ENCODE assay signal across 10 mouse cellular contexts in genomic region chr5:36575227-36575626, GRCm38 (mm10). TPM values are rescaled to one million over a fixed set of nuclear protein-coding genes. Genes with fewer than 3 reads are reported as not detected.
A peak's percentile ranks its signal among the peaks of the same experiment; 100 is the strongest.
DNase-seq lines count a peak whose midpoint lies in the region; ATAC-seq and TF ChIP-seq lines count a peak whose summit lies in the region.
"Had no signal": no experiment of that assay in that cellular context is flagged by ENCODE, and none has a peak within 500 bp of the region (broad histone marks: within the 10 kb centered on the region; RNA-seq: fewer than 3 reads in every experiment).

No protein-coding gene starts in this region.

- H3K27ac ChIP-seq in liver, adult 2 months (replicated peaks; ENCODE audit: insufficient read depth, low read depth, low read length) = peak overlapping the region; percentile 59
- H3K27ac ChIP-seq in brown adipose tissue, adult 24 weeks (replicated peaks; ENCODE audit: low read depth, low read length) = peak overlapping the region; percentile 62; the same call in 1 of the 2 replicates
- peak overlapping the region; percentile 92 for H3K27ac ChIP-seq in kidney, adult 2 months (ENCODE audit: insufficient read depth, low read depth, low read length)
- peak overlapping the region; percentile 100 for H3K27ac ChIP-seq in small intestine, adult 2 months (ENCODE audit: insufficient read depth, low read depth, low read length)
- no peak overlapping the region for H3K27ac ChIP-seq in forebrain, postnatal 0 days (ENCODE audit: low read depth, low read length)
- H3K27ac ChIP-seq: midbrain, embryonic 12.5 days had no signal

- H3K9me3 ChIP-seq in forebrain, postnatal 0 days (ENCODE audit: low read length) = no peaks in the 10 kb centered on the region
- H3K9me3 ChIP-seq: midbrain, embryonic 12.5 days had no signal

- peaks cover 34% of the 10 kb centered on the region; the same call in 1 of the 2 replicates for H3K79me2 ChIP-seq in liver, adult 2 months (ENCODE audit: control insufficient read depth, insufficient read depth, low read length)

- no peak for TF ChIP-seq POLR2A in liver, adult 2 months (IDR thresholded peaks at IDR 0.05; ENCODE audit: extremely low read depth, insufficient read depth, low read length)
- no peak for TF ChIP-seq POLR2A in kidney, adult 2 months (IDR thresholded peaks at IDR 0.05; ENCODE audit: low read depth, low read length)
- no peak for TF ChIP-seq POLR2A in small intestine, adult 2 months (IDR thresholded peaks at IDR 0.05; ENCODE audit: low read depth, low read length)

- no peaks in the 10 kb centered on the region; the same call in 1 of the 2 replicates for H3K36me3 ChIP-seq in liver, adult 2 months (ENCODE audit: control insufficient read depth, insufficient read depth, low read length)
- H3K36me3 ChIP-seq in kidney, adult 2 months (ENCODE audit: control insufficient read depth, insufficient read depth, low read length) = no peaks in the 10 kb centered on the region
- peaks cover 18% of the 10 kb centered on the region for H3K36me3 ChIP-seq in small intestine, adult 2 months (ENCODE audit: control insufficient read depth, insufficient read depth, low read length)
- H3K36me3 ChIP-seq in forebrain, postnatal 0 days (ENCODE audit: insufficient read depth) = 0 out of 2 replicates have a peak, but pooled peaks cover 7% of the 10 kb centered on the region

- no peak for TF ChIP-seq CTCF in liver, adult 2 months (IDR thresholded peaks at IDR 0.05; ENCODE audit: low read depth, low read length)
- no peak for TF ChIP-seq CTCF in kidney, adult 2 months (conservative IDR thresholded peaks at IDR 0.05; ENCODE audit: insufficient read depth, insufficient read length, low read depth, low read length)
- no peak; the same call in 1 of the 2 replicates for TF ChIP-seq CTCF in small intestine, adult 2 months (IDR thresholded peaks at IDR 0.05; ENCODE audit: extremely low read depth, insufficient read length, insufficient replicate concordance, low read depth, low read length)
- no peak for TF ChIP-seq CTCF in forebrain, postnatal 0 days (IDR thresholded peaks at IDR 0.05; ENCODE audit: low read depth)

- H3K4me1 ChIP-seq in liver, adult 2 months (ENCODE audit: control insufficient read depth, insufficient read depth, low read length) = peaks cover 31% of the 10 kb centered on the region
- H3K4me1 ChIP-seq in brown adipose tissue, adult 24 weeks (ENCODE audit: control insufficient read depth, insufficient read depth, insufficient read length, low read length) = peaks cover 23% of the 10 kb centered on the region
- peaks cover 75% of the 10 kb centered on the region for H3K4me1 ChIP-seq in kidney, adult 2 months (ENCODE audit: control insufficient read depth, insufficient read depth, low read length)
- H3K4me1 ChIP-seq in small intestine, adult 2 months (ENCODE audit: control insufficient read depth, insufficient read depth, insufficient read length, low read length) = peaks cover 47% of the 10 kb centered on the region
- H3K4me1 ChIP-seq in forebrain, postnatal 0 days (ENCODE audit: insufficient read depth) = no peaks in the 10 kb centered on the region
- H3K4me1 ChIP-seq: midbrain, embryonic 12.5 days had no signal

- no peak for ATAC-seq in forebrain, postnatal 0 days
- ATAC-seq: forebrain, embryonic 16.5 days had no signal

- H3K9ac ChIP-seq in liver, adult 2 months (ENCODE audit: low read depth, low read length) = no peak overlapping the region
- no peak overlapping the region for H3K9ac ChIP-seq in forebrain, postnatal 0 days
- H3K9ac ChIP-seq: midbrain, embryonic 12.5 days had no signal

- no peak overlapping the region for H3K4me2 ChIP-seq in forebrain, postnatal 0 days (ENCODE audit: low read depth)
- H3K4me2 ChIP-seq: midbrain, embryonic 12.5 days had no signal

- 22% methylated on average over 3 of the region's 3 CpGs for WGBS in liver, adult 2 months
- 28% methylated on average over 3 of the region's 3 CpGs for WGBS in kidney, adult 2 months
- 22% methylated on average over 3 of the region's 3 CpGs for WGBS in small intestine, adult 2 months
- WGBS in forebrain, postnatal 0 days = 66% methylated on average over 3 of the region's 3 CpGs

- no peaks in the 10 kb centered on the region for H3K27me3 ChIP-seq in liver, adult 2 months (ENCODE audit: control insufficient read depth, insufficient read depth, low read length)
- no peaks in the 10 kb centered on the region for H3K27me3 ChIP-seq in kidney, adult 2 months (replicated peaks; ENCODE audit: control insufficient read depth, insufficient read depth, low read length)
- H3K27me3 ChIP-seq in small intestine, adult 2 months (ENCODE audit: control insufficient read depth, insufficient read depth, low read length) = no peaks in the 10 kb centered on the region
- H3K27me3 ChIP-seq in forebrain, postnatal 0 days (ENCODE audit: insufficient read depth, low read length) = no peaks in the 10 kb centered on the region
- H3K27me3 ChIP-seq: midbrain, embryonic 12.5 days had no signal

- H3K4me3 ChIP-seq in liver, adult 2 months (ENCODE audit: insufficient read depth, low read depth, low read length) = no peak overlapping the region
- no peak overlapping the region for H3K4me3 ChIP-seq in brown adipose tissue, adult 24 weeks (ENCODE audit: insufficient read depth, low read depth, low read length)
- H3K4me3 ChIP-seq in kidney, adult 2 months (ENCODE audit: insufficient read depth, low read depth, low read length) = no peak overlapping the region
- H3K4me3 ChIP-seq in small intestine, adult 2 months (ENCODE audit: low read depth, low read length) = no peak overlapping the region
- no peak overlapping the region for H3K4me3 ChIP-seq in forebrain, postnatal 0 days (ENCODE audit: low read depth, low read length)
- H3K4me3 ChIP-seq: midbrain, embryonic 12.5 days had no signal

- DNase-seq in liver, adult 2 months (ENCODE audit: extremely low read depth, low read depth, low spot score) = peak; percentile 85
- no peak for DNase-seq in liver
- peak; percentile 96 for DNase-seq in kidney, adult 2 months
- no peak for DNase-seq in thymus, postnatal 25 days
- no peak for DNase-seq in forebrain, postnatal 0 days
- no peak for DNase-seq in c-Kit-positive CD71-positive TER-119-positive erythroid progenitor cells, embryonic 14.5 days (ENCODE audit: low spot score)

RNA-seq across cellular contexts. Expression of gene Tbc1d14, which starts 17.8 kb away (rescaled TPM):
- total RNA-seq in liver, adult 2 months (2014; rRNA removed) = 5.4 and 8.2 TPM in 2 replicates
- polyA plus RNA-seq in liver, adult 2 months (2012; rRNA removed) = 8.4 and 8.9 TPM in 2 replicates
- 8.7 and 8.8 TPM in 2 replicates for polyA plus RNA-seq in brown adipose tissue, adult 24 weeks (2012; ENCODE audit: insufficient read depth, insufficient read length, missing spikeins)
- polyA plus RNA-seq in kidney, adult 2 months (2012; rRNA removed) = 45.2 and 50.0 TPM in 2 replicates
- 21.1 and 21.7 TPM in 2 replicates for polyA plus RNA-seq in small intestine, adult 2 months (2012; rRNA removed)
- 28.1 and 29.0 TPM in 2 replicates for total RNA-seq in forebrain, postnatal 0 days (2014; rRNA removed)
- polyA plus RNA-seq in forebrain, postnatal 0 days (2015; fragmentation: Nextera tagmentation; extraction: Ambion mirVana) = 74.1 and 74.5 TPM in 2 replicates

Comparison
In these comparisons a context has a peak if more than half of its experiments do, and no peak if none do; other contexts are left out.
1. DNase-seq: peak in liver, adult 2 months (single experiment) and kidney, adult 2 months (single experiment); none in liver (single experiment), thymus, postnatal 25 days (single experiment), forebrain, postnatal 0 days (single experiment) and c-Kit-positive CD71-positive TER-119-positive erythroid progenitor cells, embryonic 14.5 days (single experiment).